Mouse (Mus musculus) midbrain, embryonic 12.5 days (tissue): Measurements from ENCODE around the gene Gmeb1. TPM values are rescaled to one million over a fixed set of nuclear protein-coding genes. Genes with fewer than 3 reads are reported as not detected.

ENCODE experiments used
- ATAC-seq: fragments of 200-750 bp; cut with Nextera tagmentation; 2 replicates; pipeline ENCODE4 v1.8.0; 2017; ENCODE audit warnings: low read depth, moderate TSS enrichment, moderate library complexity; ENCODE audit not compliant: low FRiP score
- H3K27ac ChIP-seq: fragments of 300-500 bp; sonication (generic); replicated peaks from 2 replicates; pipeline ENCODE4 v1.5.1; 2016; ENCODE audit warnings: mild to moderate bottlenecking
- H3K27me3 ChIP-seq: fragments of 300-500 bp; sonication (generic); 2 replicates; pipeline ENCODE4 v1.6.1; 2016; ENCODE audit warnings: mild to moderate bottlenecking
- H3K36me3 ChIP-seq: fragments of 300-500 bp; sonication (generic); 2 replicates; pipeline ENCODE4 v1.6.1; 2016
- H3K4me1 ChIP-seq: fragments of 300-500 bp; sonication (generic); 2 replicates; pipeline ENCODE4 v1.6.1; 2016
- H3K4me2 ChIP-seq: fragments of 300-500 bp; sonication (generic); replicated peaks from 2 replicates; pipeline ENCODE4 v1.6.1; 2016; ENCODE audit warnings: mild to moderate bottlenecking, moderate library complexity
- H3K4me3 ChIP-seq: fragments of 300-500 bp; sonication (generic); 2 replicates; pipeline ENCODE4 v1.5.1; 2016; ENCODE audit warnings: mild to moderate bottlenecking
- H3K9ac ChIP-seq: fragments of 300-500 bp; sonication (generic); replicated peaks from 2 replicates; pipeline ENCODE4 v1.6.1; 2016; ENCODE audit warnings: mild to moderate bottlenecking, moderate library complexity
- H3K9me3 ChIP-seq: fragments of 300-500 bp; sonication (generic); 2 replicates; pipeline ENCODE4 v1.6.1; 2016; ENCODE audit warnings: mild to moderate bottlenecking
- WGBS: fragments of 180-500 bp; shearing (Covaris S2); methylation state at CpG from one replicate; pipeline ENCODE4 v1.1.7; 2016; 5-methylcytosine and 5-hydroxymethylcytosine counted together
- polyA plus RNA-seq: library from polyadenylated mRNA; unstranded; fragments of >200 nt; fragmentation: Nextera tagmentation; extraction: Ambion mirVana; gene quantifications from 2 replicates; pipeline ENCODE4 v1.2.1, GENCODE M21; 2016

Gmeb1 gene
- polyA plus RNA-seq, 1 experiment from 2014 or later, result 46.4 TPM

DNA sequence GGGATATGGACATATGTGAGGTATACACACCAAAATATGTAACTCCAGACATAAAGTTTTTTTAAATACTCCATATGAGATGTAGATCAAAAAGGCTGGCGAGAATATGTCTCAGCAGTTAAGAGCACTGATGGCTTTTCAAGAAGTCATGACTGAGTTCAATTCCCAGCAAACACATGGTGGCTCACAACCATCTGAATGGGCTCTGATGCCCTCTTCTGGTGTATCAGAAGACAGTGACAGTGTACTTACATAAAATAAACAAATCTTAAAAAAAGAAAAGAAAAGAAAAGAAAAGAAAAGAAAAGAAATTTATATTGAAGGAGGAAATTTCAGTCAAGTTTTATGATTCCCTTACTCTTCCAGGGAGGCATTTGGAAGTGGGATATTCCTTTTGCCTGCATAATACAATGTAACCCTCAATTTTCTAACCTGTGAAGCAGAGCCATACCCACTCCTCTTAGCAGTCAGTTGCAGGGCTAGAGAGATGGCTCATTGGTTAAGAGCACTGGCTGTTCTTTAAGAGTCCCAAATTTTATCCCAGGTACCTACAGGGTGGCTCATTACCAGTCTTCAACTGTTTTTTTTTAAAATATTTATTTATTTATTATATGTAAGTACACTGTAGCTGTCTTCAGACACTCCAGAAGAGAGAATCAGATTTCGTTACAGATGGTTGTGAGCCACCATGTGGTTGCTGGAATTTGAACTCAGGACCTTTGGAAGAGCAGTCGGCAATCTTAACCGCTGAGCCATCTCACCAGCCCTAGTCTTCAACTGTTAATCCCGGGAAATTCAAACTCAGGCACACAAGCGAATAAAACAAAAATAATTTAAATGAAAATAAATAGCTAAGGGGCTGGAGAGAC lies 7.7 kb upstream of the Gmeb1 start:
- H3K36me3 ChIP-seq, result no peaks in the 10 kb centered on the region
- H3K27ac ChIP-seq, result peak overlapping the region; percentile 91
- 0 out of 2 replicates have a peak, but pooled peaks have one; percentile 8 for ATAC-seq
- no peak overlapping the region for H3K9ac ChIP-seq
- H3K4me2 ChIP-seq, result no peak overlapping the region
- H3K9me3 ChIP-seq, result no peaks in the 10 kb centered on the region
- 10% methylated on average over 6 of the region's 6 CpGs for WGBS
- H3K4me1 ChIP-seq, result peaks cover 13% of the 10 kb centered on the region
- H3K4me3 ChIP-seq, result no peak overlapping the region
- H3K27me3 ChIP-seq, result no peaks in the 10 kb centered on the region; the same call in 1 of the 2 replicates

DNA sequence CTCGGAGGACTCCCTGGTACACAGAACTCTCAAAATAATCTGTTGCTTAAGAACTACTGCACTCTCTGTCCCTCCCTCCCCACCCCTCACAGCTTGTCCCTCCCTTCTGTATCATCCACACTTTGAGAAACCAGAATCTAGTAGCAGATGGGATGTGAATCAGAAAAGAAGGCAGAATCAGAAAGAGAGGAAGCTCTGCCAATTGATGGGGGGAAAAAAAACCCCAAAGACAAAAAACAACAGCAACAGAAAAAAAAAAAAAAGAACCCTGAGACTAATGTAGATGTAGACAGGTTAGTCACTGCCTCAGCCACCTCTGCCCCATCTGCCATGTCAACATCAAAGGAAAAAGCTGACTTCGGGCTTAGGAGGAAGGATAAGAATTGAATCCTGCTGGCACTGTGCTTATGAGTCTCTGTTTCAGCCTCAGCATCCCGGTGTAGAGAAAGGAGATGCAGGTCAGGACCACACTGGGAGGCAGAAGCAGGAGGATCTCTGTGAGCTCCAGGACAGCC lies 5.5 kb upstream of the Gmeb1 start:
- no peaks in the 10 kb centered on the region; the same call in 1 of the 2 replicates for H3K27me3 ChIP-seq
- peaks cover 8% of the 10 kb centered on the region for H3K4me1 ChIP-seq
- no peak overlapping the region for H3K4me3 ChIP-seq
- ATAC-seq, result no peak
- no peak overlapping the region for H3K4me2 ChIP-seq
- no peaks in the 10 kb centered on the region for H3K36me3 ChIP-seq
- H3K27ac ChIP-seq, result no peak overlapping the region
- 81% methylated on average over 3 of the region's 3 CpGs for WGBS
- no peak overlapping the region for H3K9ac ChIP-seq
- no peaks in the 10 kb centered on the region for H3K9me3 ChIP-seq

DNA sequence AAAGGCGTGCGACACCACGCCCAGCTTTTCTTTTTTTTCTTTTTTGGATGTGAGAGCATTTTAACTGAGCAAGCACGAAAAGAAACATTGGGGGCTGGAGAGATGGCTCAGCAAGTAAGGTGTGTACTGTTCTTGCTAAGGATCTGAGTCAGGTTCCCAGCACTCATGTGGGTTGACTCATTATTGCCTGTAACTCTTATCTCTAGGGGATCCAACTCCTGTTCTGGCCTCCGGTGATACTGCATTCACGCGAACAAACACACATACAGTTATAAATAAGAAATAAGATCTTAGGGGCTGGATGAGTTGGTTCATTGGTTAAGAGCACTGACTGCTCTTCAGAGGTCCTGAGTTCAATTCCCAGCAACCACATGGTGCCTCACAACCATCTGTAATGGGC lies 1.9 kb upstream of the Gmeb1 start:
- no peak overlapping the region for H3K4me3 ChIP-seq
- no peaks in the 10 kb centered on the region for H3K36me3 ChIP-seq
- no peaks in the 10 kb centered on the region for H3K9me3 ChIP-seq
- no peak overlapping the region for H3K9ac ChIP-seq
- 95% methylated on average over 7 of the region's 7 CpGs for WGBS
- H3K4me2 ChIP-seq, result no peak overlapping the region
- peaks cover 22% of the 10 kb centered on the region for H3K4me1 ChIP-seq
- no peak for ATAC-seq
- no peaks in the 10 kb centered on the region for H3K27me3 ChIP-seq
- no peak overlapping the region for H3K27ac ChIP-seq

DNA sequence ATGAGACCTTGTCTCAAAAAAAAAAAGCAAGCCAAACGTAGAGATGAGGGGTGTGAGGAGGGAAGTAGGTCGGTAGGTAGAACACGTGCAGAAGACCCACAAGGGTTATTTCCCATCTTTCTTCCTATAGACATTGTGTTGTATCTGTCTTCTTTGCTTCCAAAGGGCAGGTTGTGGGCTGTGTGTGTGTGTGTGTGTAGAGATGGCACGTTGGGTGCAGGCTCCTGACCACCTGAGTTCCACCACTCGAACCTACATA lies 885 bp upstream of the Gmeb1 start:
- no peak for ATAC-seq
- Histone ChIP-seq H3K9ac (no peak overlapping the region), H3K4me2 (no peak overlapping the region), H3K27me3 (no peaks in the 10 kb centered on the region), H3K4me3 (no peak overlapping the region), H3K27ac (no peak overlapping the region), H3K9me3 (no peaks in the 10 kb centered on the region), H3K36me3 (no peaks in the 10 kb centered on the region), H3K4me1 (peaks cover 22% of the 10 kb centered on the region)
- 87% methylated on average over 5 of the region's 5 CpGs for WGBS

DNA sequence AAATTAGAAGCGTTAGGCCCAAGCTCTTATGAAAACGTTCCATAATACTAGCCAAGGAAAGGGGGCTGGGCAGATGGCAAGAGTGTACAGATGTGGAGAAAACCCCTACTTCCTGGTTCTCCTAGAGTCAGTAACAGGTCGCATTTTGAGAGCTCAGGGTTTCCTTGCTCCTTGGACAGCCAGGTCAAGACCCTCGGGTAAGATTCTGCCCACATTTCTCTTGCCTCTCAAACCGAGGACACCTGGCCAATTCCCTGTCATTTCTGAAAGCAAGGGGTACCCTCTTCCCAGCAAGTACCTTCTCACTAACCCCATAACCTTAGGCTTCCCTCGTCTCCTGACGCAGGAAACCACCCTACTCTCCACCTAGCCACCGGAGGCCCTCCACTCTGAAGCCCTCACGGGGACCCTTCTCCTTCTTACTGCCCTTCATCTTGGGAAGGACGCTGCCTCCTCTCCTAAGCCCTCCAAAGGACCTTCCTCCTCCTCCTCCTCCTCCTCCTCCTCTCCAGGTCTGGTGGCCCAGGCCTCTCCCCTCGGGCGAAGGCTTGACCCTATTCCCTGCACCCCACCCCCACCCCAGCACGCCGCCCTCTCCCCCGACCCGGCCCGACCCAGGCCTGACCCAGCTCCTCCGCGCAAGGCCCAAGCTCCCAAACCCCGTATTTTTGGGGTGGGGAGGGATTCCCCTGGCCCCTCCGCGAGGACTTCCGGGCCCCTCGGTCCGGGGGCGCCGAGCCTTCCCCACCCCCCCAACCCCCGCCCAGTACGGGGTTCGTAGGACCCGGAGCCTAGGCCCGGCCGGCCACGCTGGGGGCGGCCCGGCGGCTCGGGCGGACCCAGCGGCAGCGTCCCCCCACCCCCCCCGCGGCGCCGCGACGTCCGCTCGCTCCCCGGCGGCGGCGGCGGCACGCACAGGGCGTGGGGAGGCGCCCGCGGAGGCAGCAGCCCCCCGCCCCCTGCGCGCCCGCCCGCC lies 710 bp downstream of the Gmeb1 start:
- H3K9ac ChIP-seq, result peak overlapping the region; percentile 95
- H3K4me1 ChIP-seq, result peaks cover 22% of the 10 kb centered on the region
- peak overlapping the region; percentile 74 for H3K4me2 ChIP-seq
- H3K27me3 ChIP-seq, result no peaks in the 10 kb centered on the region
- H3K9me3 ChIP-seq, result no peaks in the 10 kb centered on the region
- peak overlapping the region; percentile 93 for H3K27ac ChIP-seq
- no peaks in the 10 kb centered on the region for H3K36me3 ChIP-seq
- WGBS, result 7% methylated on average over 27 of the region's 64 CpGs
- peak overlapping the region; percentile 93 for H3K4me3 ChIP-seq
- ATAC-seq, result peak; percentile 89

DNA sequence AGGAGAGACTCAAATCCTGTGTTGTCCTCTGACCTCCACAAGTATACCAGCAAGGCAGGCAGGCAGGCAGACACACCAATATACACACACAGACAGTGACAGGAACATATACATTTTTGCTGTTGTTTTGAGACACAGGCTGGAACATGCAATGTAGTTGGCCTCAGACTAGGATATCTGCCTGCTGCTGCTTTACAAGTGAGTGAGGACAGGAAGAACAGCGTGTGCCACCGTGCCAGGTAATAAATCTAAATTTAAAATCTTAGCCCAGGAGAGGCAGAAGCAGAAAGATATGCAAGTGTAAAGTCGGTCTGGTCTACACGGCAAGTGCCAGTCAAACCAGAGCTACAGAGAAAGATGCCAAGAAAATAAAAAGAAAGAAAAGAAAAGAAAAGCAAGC lies 2.2 kb downstream of the Gmeb1 start:
- Histone ChIP-seq H3K4me2 (0 out of 2 replicates have a peak overlapping the region, but pooled peaks have one; percentile 74), H3K4me3 (0 out of 2 replicates have a peak overlapping the region, but pooled peaks have one; percentile 93)
- ATAC-seq, result no peak

DNA sequence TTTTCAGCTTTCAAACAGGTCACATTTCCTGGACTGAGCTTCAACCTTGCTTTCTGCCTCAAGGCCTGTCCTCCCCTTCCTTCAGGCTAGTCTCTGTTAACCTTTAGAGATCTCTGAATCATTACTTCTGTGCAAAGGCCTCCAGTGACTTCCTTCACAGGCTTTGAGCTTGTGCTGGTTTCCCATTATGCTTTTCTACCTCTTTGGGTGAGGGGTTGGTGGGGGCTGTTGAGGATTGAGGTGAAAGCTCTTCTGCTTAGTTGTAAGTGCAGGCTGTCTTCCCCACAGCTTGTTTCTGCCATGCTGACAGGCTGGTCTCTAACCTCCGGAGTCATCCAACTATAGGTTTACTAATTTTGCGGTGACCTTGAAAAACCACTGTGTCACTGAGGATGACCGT lies 5.0 kb downstream of the Gmeb1 start:
- Histone ChIP-seq H3K4me1 (peaks cover 15% of the 10 kb centered on the region), H3K4me2 (no peak overlapping the region), H3K27ac (no peak overlapping the region), H3K9me3 (no peaks in the 10 kb centered on the region), H3K27me3 (no peaks in the 10 kb centered on the region), H3K36me3 (peaks cover 9% of the 10 kb centered on the region), H3K4me3 (no peak overlapping the region), H3K9ac (no peak overlapping the region)
- no peak for ATAC-seq
- WGBS, result 94% methylated on average over 3 of the region's 3 CpGs

More for the DNA sequence above, 2.2 kb downstream of the Gmeb1 start:
- WGBS, result 92% methylated on average over 4 of the region's 4 CpGs
- Histone ChIP-seq H3K9ac (no peak overlapping the region), H3K36me3 (no peaks in the 10 kb centered on the region), H3K4me1 (peaks cover 22% of the 10 kb centered on the region), H3K27me3 (no peaks in the 10 kb centered on the region), H3K27ac (no peak overlapping the region), H3K9me3 (no peaks in the 10 kb centered on the region)

DNA sequence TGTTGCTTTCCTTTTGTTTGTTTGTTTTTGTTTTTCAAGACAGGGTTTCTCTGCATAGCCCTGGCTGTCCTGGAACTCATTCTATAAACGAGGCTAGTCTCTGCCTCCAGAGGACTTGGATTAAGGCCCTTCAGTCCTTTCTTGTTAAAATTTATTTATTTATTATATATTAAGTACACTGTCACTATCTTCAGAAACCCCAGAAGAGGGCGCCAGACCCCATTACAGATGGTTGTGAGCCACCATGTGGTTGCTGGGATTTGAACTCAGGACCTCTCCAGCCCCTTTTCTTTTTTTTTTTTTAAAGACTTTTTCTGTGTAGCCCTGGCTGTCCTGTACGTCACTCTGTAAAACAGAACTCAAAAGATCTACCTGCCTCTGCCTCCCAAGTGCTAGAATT lies 6.4 kb downstream of the Gmeb1 start:
- 80% methylated on average over 3 of the region's 3 CpGs for WGBS

DNA sequence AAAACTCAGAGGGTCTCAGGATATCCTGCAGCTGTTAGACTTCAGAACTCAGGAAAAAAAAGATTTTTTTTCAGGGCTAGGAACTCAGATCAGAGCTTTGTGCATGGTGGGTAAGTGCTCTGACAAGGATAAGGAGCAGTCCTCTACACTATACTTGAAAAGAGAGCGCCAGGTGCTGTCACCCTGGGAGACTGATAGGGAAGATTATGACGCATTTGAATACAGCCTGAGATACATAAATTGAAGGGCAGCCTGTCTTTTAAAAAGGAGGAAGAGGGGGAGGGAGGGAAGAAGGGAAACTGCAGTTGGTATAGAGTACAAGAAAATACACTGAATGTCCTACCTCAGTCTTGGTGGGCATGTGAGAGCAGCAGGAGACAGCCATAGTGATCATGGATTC lies 7.8 kb downstream of the Gmeb1 start:
- 0 out of 2 replicates have a peak overlapping the region, but pooled peaks have one; percentile 5 for H3K27ac ChIP-seq
- H3K36me3 ChIP-seq, result peaks cover 35% of the 10 kb centered on the region
- no peak overlapping the region for H3K9ac ChIP-seq
- no peaks in the 10 kb centered on the region for H3K27me3 ChIP-seq
- ATAC-seq, result no peak
- no peak overlapping the region for H3K4me2 ChIP-seq
- H3K4me1 ChIP-seq, result no peaks in the 10 kb centered on the region
- 83% methylated on average over 2 of the region's 2 CpGs for WGBS
- H3K9me3 ChIP-seq, result no peaks in the 10 kb centered on the region
- no peak overlapping the region for H3K4me3 ChIP-seq

More for the DNA sequence above, 6.4 kb downstream of the Gmeb1 start:
- ATAC-seq, result no peak
- Histone ChIP-seq H3K4me3 (no peak overlapping the region), H3K4me1 (peaks cover 10% of the 10 kb centered on the region), H3K4me2 (no peak overlapping the region), H3K9ac (no peak overlapping the region), H3K27me3 (no peaks in the 10 kb centered on the region), H3K9me3 (no peaks in the 10 kb centered on the region), H3K27ac (no peak overlapping the region), H3K36me3 (peaks cover 23% of the 10 kb centered on the region)

DNA sequence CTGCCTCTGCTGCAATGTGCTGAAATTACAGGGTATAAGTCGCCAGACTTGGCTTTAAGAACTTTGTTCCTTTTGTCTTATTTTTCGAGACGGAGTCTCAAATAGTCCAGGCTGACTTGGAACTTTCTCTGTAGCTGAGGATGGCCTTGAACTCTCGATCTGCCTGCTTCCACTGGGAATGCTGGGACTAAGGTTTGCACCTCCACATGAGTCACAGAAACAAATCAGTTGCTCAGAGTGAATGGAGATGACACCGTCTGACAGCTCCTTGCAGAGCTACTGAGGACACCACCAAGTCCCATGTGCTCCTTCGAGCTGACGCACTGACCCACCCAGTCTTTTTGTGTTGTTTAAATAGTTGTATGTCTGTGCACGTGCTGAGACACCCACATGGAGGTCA lies 8.3 kb downstream of the Gmeb1 start:
- Histone ChIP-seq H3K36me3 (peaks cover 40% of the 10 kb centered on the region), H3K4me1 (no peaks in the 10 kb centered on the region), H3K4me2 (no peak overlapping the region), H3K4me3 (no peak overlapping the region), H3K27me3 (no peaks in the 10 kb centered on the region), H3K9ac (no peak overlapping the region), H3K27ac (no peak overlapping the region), H3K9me3 (no peaks in the 10 kb centered on the region)
- ATAC-seq, result no peak
- whole genome bisulfite sequencing, result 84% methylated on average over 8 of the region's 8 CpGs

DNA sequence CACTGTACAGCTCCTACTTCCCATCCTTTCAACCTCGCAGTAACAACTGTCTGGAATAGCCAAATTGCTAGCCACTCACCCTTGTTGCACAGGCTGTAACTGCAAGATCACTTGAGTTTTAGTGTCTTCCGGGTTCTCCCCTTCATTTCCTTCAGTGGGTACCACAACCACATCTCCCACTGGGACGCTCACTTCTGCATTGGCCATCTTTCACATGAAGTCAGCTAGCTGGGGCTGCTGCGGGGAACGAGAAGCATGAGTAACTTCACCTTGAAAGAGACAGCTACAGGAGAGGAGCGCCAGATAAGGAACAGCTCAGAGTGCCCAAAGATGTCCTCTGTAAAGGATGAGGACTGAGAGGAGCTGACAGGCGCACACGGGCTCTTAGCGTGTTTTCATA lies 9.8 kb downstream of the Gmeb1 start:
- WGBS, result 97% methylated on average over 9 of the region's 9 CpGs
- ATAC-seq, result no peak
- H3K27me3 ChIP-seq, result no peaks in the 10 kb centered on the region
- H3K36me3 ChIP-seq, result peaks cover 53% of the 10 kb centered on the region
- no peak overlapping the region for H3K9ac ChIP-seq
- no peak overlapping the region for H3K27ac ChIP-seq
- H3K9me3 ChIP-seq, result no peaks in the 10 kb centered on the region
- H3K4me1 ChIP-seq, result no peaks in the 10 kb centered on the region
- no peak overlapping the region for H3K4me3 ChIP-seq
- H3K4me2 ChIP-seq, result no peak overlapping the region
